24 mouse cellular contexts compared by ENCODE assay signal in genomic region chr12:38400089-38400488, GRCm38 (mm10).
DNase-seq lines count a peak whose midpoint lies in the region; ATAC-seq and TF ChIP-seq lines count a peak whose summit lies in the region.
"Had no signal": no experiment of that assay in that cellular context is flagged by ENCODE, and none has a peak within 500 bp of the region (broad histone marks: within the 10 kb centered on the region; RNA-seq: fewer than 3 reads in every experiment).

No protein-coding gene starts in this region.

- no peak for TF ChIP-seq CTCF in layer of hippocampus, adult 2 months (conservative IDR thresholded peaks at IDR 0.05)
- TF ChIP-seq CTCF in lung, postnatal 0 days (IDR thresholded peaks at IDR 0.05) = no peak

- ATAC-seq in lung, postnatal 0 days = no peak
- ATAC-seq: CD4-positive, CD25-positive, alpha-beta regulatory T cell, adult 4 months; forebrain, embryonic 15.5 days; hindbrain, embryonic 16.5 days had no signal

- H3K4me3 ChIP-seq in layer of hippocampus, adult 2 months = no peak overlapping the region
- no peak overlapping the region for H3K4me3 ChIP-seq in lung, postnatal 0 days (ENCODE audit: low read depth, low read length)
- H3K4me3 ChIP-seq: embryonic facial prominence, embryonic 12.5 days; embryonic facial prominence, embryonic 15.5 days; forebrain, embryonic 15.5 days; heart, embryonic 12.5 days; heart, embryonic 15.5 days; hindbrain, embryonic 10.5 days; hindbrain, embryonic 13.5 days had no signal

- no peak overlapping the region for H3K4me2 ChIP-seq in lung, postnatal 0 days (replicated peaks; ENCODE audit: low read depth, low read length)
- H3K4me2 ChIP-seq: embryonic facial prominence, embryonic 12.5 days; embryonic facial prominence, embryonic 15.5 days; forebrain, embryonic 15.5 days; heart, embryonic 12.5 days; heart, embryonic 15.5 days; hindbrain, embryonic 13.5 days had no signal

- H3K27ac ChIP-seq in layer of hippocampus, adult 2 months = peak overlapping the region; percentile 73
- H3K27ac ChIP-seq in lung, postnatal 0 days (ENCODE audit: low read length) = no peak overlapping the region
- H3K27ac ChIP-seq: embryonic facial prominence, embryonic 12.5 days; embryonic facial prominence, embryonic 15.5 days; forebrain, embryonic 15.5 days; heart, embryonic 15.5 days; hindbrain, embryonic 10.5 days; hindbrain, embryonic 13.5 days had no signal

- no peaks in the 10 kb centered on the region for H3K36me3 ChIP-seq in lung, postnatal 0 days (ENCODE audit: insufficient read depth, low read length)
- H3K36me3 ChIP-seq: embryonic facial prominence, embryonic 12.5 days; embryonic facial prominence, embryonic 15.5 days; forebrain, embryonic 15.5 days; heart, embryonic 12.5 days; heart, embryonic 15.5 days; hindbrain, embryonic 10.5 days; hindbrain, embryonic 13.5 days had no signal

- WGBS in lung, postnatal 0 days = 63% methylated on average over 4 of the region's 4 CpGs

- H3K9ac ChIP-seq in lung, postnatal 0 days (replicated peaks; ENCODE audit: low read depth) = no peak overlapping the region
- H3K9ac ChIP-seq: embryonic facial prominence, embryonic 12.5 days; embryonic facial prominence, embryonic 15.5 days; forebrain, embryonic 15.5 days; heart, embryonic 12.5 days; heart, embryonic 15.5 days; hindbrain, embryonic 13.5 days had no signal

- no peak for TF ChIP-seq EP300 in lung, postnatal 0 days (IDR thresholded peaks at IDR 0.05)

- H3K27me3 ChIP-seq in lung, postnatal 0 days (replicated peaks; ENCODE audit: insufficient read depth, low read length) = no peaks in the 10 kb centered on the region
- H3K27me3 ChIP-seq: embryonic facial prominence, embryonic 12.5 days; embryonic facial prominence, embryonic 15.5 days; forebrain, embryonic 15.5 days; heart, embryonic 12.5 days; heart, embryonic 15.5 days; hindbrain, embryonic 13.5 days had no signal

- DNase-seq in layer of hippocampus, adult 2 months (ENCODE audit: low spot score in 2 of 2) = peak in 1 of 2 experiments; percentile 40
- DNase-seq in layer of hippocampus, postnatal 10 days (ENCODE audit: low spot score in 2 of 2) = no peak
- peak; percentile 7 for DNase-seq in lung, postnatal 0 days (ENCODE audit: low spot score)
- DNase-seq in lung, postnatal 4 days = no peak
- peak; percentile 51 for DNase-seq in telencephalon, adult 2 months (ENCODE audit: low read depth, low spot score)
- DNase-seq in cerebellum, postnatal 10 days = no peak
- DNase-seq: adrenal gland, adult 2 months; adrenal gland, postnatal 14 days; cerebellum, adult 11-12 months; cerebellum, adult 8-10 months; cerebellum, postnatal 14 days; gastrocnemius, postnatal 25 days; heart, adult 18-20 months; heart, postnatal 10 days; heart, postnatal 36 days had no signal

- no peaks in the 10 kb centered on the region for H3K9me3 ChIP-seq in lung, postnatal 0 days (ENCODE audit: low read length)
- H3K9me3 ChIP-seq: embryonic facial prominence, embryonic 12.5 days; embryonic facial prominence, embryonic 15.5 days; forebrain, embryonic 15.5 days; heart, embryonic 12.5 days; heart, embryonic 15.5 days; hindbrain, embryonic 10.5 days; hindbrain, embryonic 13.5 days had no signal

- H3K4me1 ChIP-seq in lung, postnatal 0 days (ENCODE audit: insufficient read depth, low read depth, low read length) = no peaks in the 10 kb centered on the region
- H3K4me1 ChIP-seq: embryonic facial prominence, embryonic 12.5 days; embryonic facial prominence, embryonic 15.5 days; heart, embryonic 12.5 days; heart, embryonic 15.5 days; hindbrain, embryonic 10.5 days had no signal

Comparison
In these comparisons a context has a peak if more than half of its experiments do, and no peak if none do; other contexts are left out.
1. DNase-seq: peak in lung, postnatal 0 days (single experiment) and telencephalon, adult 2 months (single experiment); none in layer of hippocampus, postnatal 10 days (0 of 2), lung, postnatal 4 days (0 of 2) and cerebellum, postnatal 10 days (0 of 2).